Mouse (Mus musculus): Measurements from ENCODE around the gene Shcbp1l. TPM values are rescaled to one million over a fixed set of nuclear protein-coding genes. Genes with fewer than 3 reads are reported as not detected.
"Not testable (repeated sequence)": the region's sequence is repeated elsewhere in the genome, so short reads cannot be mapped to it uniquely, and the experiment has no call there.

Shcbp1l gene
- total RNA-seq, 2 experiments from 2014 or later, result 0.70 to 1.3 TPM

- not testable (repeated sequence) for ATAC-seq (replicated peaks; ENCODE audit: low FRiP score, low TSS enrichment, poor library complexity, severe bottlenecking)
Measured at GRCm38 (mm10) chr1:153415742-153416141, 9.2 kb upstream of the Shcbp1l start.

GRCm38 (mm10) chr1:153416271-153416832, 8.6 kb upstream of the Shcbp1l start:
- not testable (repeated sequence) for ATAC-seq (replicated peaks; ENCODE audit: low FRiP score, low TSS enrichment, poor library complexity, severe bottlenecking)

- not testable (repeated sequence) for ATAC-seq (replicated peaks; ENCODE audit: low FRiP score, low TSS enrichment, poor library complexity, severe bottlenecking)
Measured at GRCm38 (mm10) chr1:153417805-153418204, 7.2 kb upstream of the Shcbp1l start.

GRCm38 (mm10) chr1:153424271-153424670, 691 bp upstream of the Shcbp1l start:
- peak; percentile 84 for ATAC-seq (replicated peaks; ENCODE audit: low FRiP score, low TSS enrichment, poor library complexity, severe bottlenecking)

- ATAC-seq (replicated peaks; ENCODE audit: low FRiP score, low TSS enrichment, poor library complexity, severe bottlenecking), result no peak
Measured at GRCm38 (mm10) chr1:153431158-153431557, 6.2 kb downstream of the Shcbp1l start.

GRCm38 (mm10) chr1:153431701-153432100, 6.7 kb downstream of the Shcbp1l start:
- ATAC-seq (replicated peaks; ENCODE audit: low FRiP score, low TSS enrichment, poor library complexity, severe bottlenecking), result no peak; the same call in 1 of the 2 replicates

- no peak for ATAC-seq (replicated peaks; ENCODE audit: low FRiP score, low TSS enrichment, poor library complexity, severe bottlenecking)
Measured at GRCm38 (mm10) chr1:153432329-153432728, 7.4 kb downstream of the Shcbp1l start.

GRCm38 (mm10) chr1:153433851-153434589, 9.1 kb downstream of the Shcbp1l start:
- ATAC-seq (replicated peaks; ENCODE audit: low FRiP score, low TSS enrichment, poor library complexity, severe bottlenecking), result no peak

GRCm38 (mm10) chr1:153437536-153437935, 12.6 kb downstream of the Shcbp1l start:
- no peak for ATAC-seq (replicated peaks; ENCODE audit: low FRiP score, low TSS enrichment, poor library complexity, severe bottlenecking)

GRCm38 (mm10) chr1:153440752-153441151, 15.8 kb downstream of the Shcbp1l start:
- ATAC-seq (replicated peaks; ENCODE audit: low FRiP score, low TSS enrichment, poor library complexity, severe bottlenecking), result no peak

GRCm38 (mm10) chr1:153441656-153442055, 16.7 kb downstream of the Shcbp1l start:
- ATAC-seq (replicated peaks; ENCODE audit: low FRiP score, low TSS enrichment, poor library complexity, severe bottlenecking), result no peak

- no peak for ATAC-seq (replicated peaks; ENCODE audit: low FRiP score, low TSS enrichment, poor library complexity, severe bottlenecking)
Measured at GRCm38 (mm10) chr1:153443019-153443418, 18.1 kb downstream of the Shcbp1l start.

- ATAC-seq (replicated peaks; ENCODE audit: low FRiP score, low TSS enrichment, poor library complexity, severe bottlenecking), result no peak
Measured at GRCm38 (mm10) chr1:153443632-153444031, 18.7 kb downstream of the Shcbp1l start.

GRCm38 (mm10) chr1:153446120-153446831, 21.3 kb downstream of the Shcbp1l start:
- ATAC-seq (replicated peaks; ENCODE audit: low FRiP score, low TSS enrichment, poor library complexity, severe bottlenecking), result no peak

- peak; percentile 71 for ATAC-seq (replicated peaks; ENCODE audit: low FRiP score, low TSS enrichment, poor library complexity, severe bottlenecking)
Measured at GRCm38 (mm10) chr1:153451237-153452154, 26.5 kb downstream of the Shcbp1l start.

GRCm38 (mm10) chr1:153453146-153453642, 28.2 kb downstream of the Shcbp1l start:
- 0 out of 2 replicates have a peak, but pooled peaks have one; percentile 13 for ATAC-seq (replicated peaks; ENCODE audit: low FRiP score, low TSS enrichment, poor library complexity, severe bottlenecking)

- no peak for ATAC-seq (replicated peaks; ENCODE audit: low FRiP score, low TSS enrichment, poor library complexity, severe bottlenecking)
Measured at GRCm38 (mm10) chr1:153456137-153456536, 31.2 kb downstream of the Shcbp1l start.

- ATAC-seq (replicated peaks; ENCODE audit: low FRiP score, low TSS enrichment, poor library complexity, severe bottlenecking), result no peak
Measured at GRCm38 (mm10) chr1:153461796-153462195, 36.8 kb downstream of the Shcbp1l start.

GRCm38 (mm10) chr1:153479296-153479695, 54.3 kb downstream of the Shcbp1l start:
- no peak for ATAC-seq (replicated peaks; ENCODE audit: low FRiP score, low TSS enrichment, poor library complexity, severe bottlenecking)
